In genomic region chr16:76079761-76080502, GRCm38 (mm10) we compare ENCODE assay signal across 24 mouse cellular contexts. TPM values are rescaled to one million over a fixed set of nuclear protein-coding genes. Genes with fewer than 3 reads are reported as not detected.
DNase-seq lines count a peak whose midpoint lies in the region; ATAC-seq lines count a peak whose summit lies in the region.
"Had no signal": no experiment of that assay in that cellular context is flagged by ENCODE, and none has a peak within 500 bp of the region (broad histone marks: within the 10 kb centered on the region; RNA-seq: fewer than 3 reads in every experiment).

No protein-coding gene starts in this region.

- ATAC-seq in frontal cortex, adult (ENCODE audit: low TSS enrichment) = peak; percentile 74
- no peak for ATAC-seq in kidney, embryonic 15.5 days (replicated peaks; ENCODE audit: low FRiP score)
- ATAC-seq: CD4-positive, CD25-positive, alpha-beta regulatory T cell, adult 4 months; forebrain, postnatal 0 days; hindbrain, embryonic 16.5 days; intestine, embryonic 15.5 days; liver, embryonic 12.5 days had no signal

- no peak overlapping the region for H3K4me3 ChIP-seq in kidney, embryonic 15.5 days (replicated peaks)
- H3K4me3 ChIP-seq: embryonic facial prominence, embryonic 12.5 days; intestine, embryonic 15.5 days; liver, embryonic 12.5 days; neural tube, embryonic 12.5 days had no signal

- H3K36me3 ChIP-seq in kidney, embryonic 15.5 days = no peaks in the 10 kb centered on the region
- H3K36me3 ChIP-seq: embryonic facial prominence, embryonic 12.5 days; intestine, embryonic 15.5 days; liver, embryonic 12.5 days; neural tube, embryonic 12.5 days had no signal

- H3K27ac ChIP-seq in kidney, embryonic 15.5 days = no peak overlapping the region
- H3K27ac ChIP-seq: embryonic facial prominence, embryonic 12.5 days; intestine, embryonic 15.5 days; liver, embryonic 12.5 days; neural tube, embryonic 12.5 days had no signal

- no peaks in the 10 kb centered on the region for H3K9me3 ChIP-seq in kidney, embryonic 15.5 days (replicated peaks)
- H3K9me3 ChIP-seq: embryonic facial prominence, embryonic 12.5 days; intestine, embryonic 15.5 days; liver, embryonic 12.5 days; neural tube, embryonic 12.5 days had no signal

- no peaks in the 10 kb centered on the region for H3K4me1 ChIP-seq in kidney, embryonic 15.5 days
- H3K4me1 ChIP-seq: embryonic facial prominence, embryonic 12.5 days; intestine, embryonic 15.5 days; liver, embryonic 12.5 days; neural tube, embryonic 12.5 days had no signal

- no peak overlapping the region for H3K4me2 ChIP-seq in kidney, embryonic 15.5 days
- H3K4me2 ChIP-seq: embryonic facial prominence, embryonic 12.5 days; heart, embryonic 11.5 days; intestine, embryonic 15.5 days; liver, embryonic 12.5 days; neural tube, embryonic 12.5 days had no signal

- WGBS in kidney, embryonic 15.5 days = 80% methylated on average over 6 of the region's 6 CpGs

- no peak overlapping the region for H3K9ac ChIP-seq in kidney, embryonic 15.5 days
- H3K9ac ChIP-seq: embryonic facial prominence, embryonic 12.5 days; forebrain, postnatal 0 days; intestine, embryonic 15.5 days; liver, embryonic 12.5 days; neural tube, embryonic 12.5 days had no signal

- no peak for DNase-seq in frontal cortex, postnatal 25 days (ENCODE audit: low spot score in 2 of 2)
- DNase-seq in kidney, adult 9 months = peak; percentile 56
- peak; percentile 26 for DNase-seq in 3T3-L1 (ENCODE audit: low read depth, low spot score)
- peak; percentile 32 to 54 for DNase-seq in kidney, postnatal 25 days
- DNase-seq in thymus, postnatal 36 days = no peak
- DNase-seq: adrenal gland, postnatal 36 days; cerebellum, adult 11-12 months; cerebellum, postnatal 10 days; forebrain, postnatal 0 days; heart, adult 11 months; lung, adult 18-20 months; midbrain, embryonic 14.5 days; retina, postnatal 1 day; right cerebral cortex, postnatal 4 days; thymus, postnatal 25 days had no signal

- H3K27me3 ChIP-seq in kidney, embryonic 15.5 days = no peaks in the 10 kb centered on the region
- H3K27me3 ChIP-seq: embryonic facial prominence, embryonic 12.5 days; intestine, embryonic 15.5 days; liver, embryonic 12.5 days; neural tube, embryonic 12.5 days had no signal

RNA-seq across cellular contexts. Expression of gene Samsn1, which starts 57.9 kb away (rescaled TPM):
- 3.1 and 3.5 TPM in 2 replicates for polyA plus RNA-seq in kidney, embryonic 15.5 days (2015; fragmentation: Nextera tagmentation; extraction: Ambion mirVana)

Comparison
In these comparisons a context has a peak if more than half of its experiments do, and no peak if none do; other contexts are left out.
1. DNase-seq: peak in kidney, adult 9 months (single experiment), 3T3-L1 (single experiment) and kidney, postnatal 25 days (2 of 2); none in frontal cortex, postnatal 25 days (0 of 2) and thymus, postnatal 36 days (0 of 2).